Mouse (Mus musculus) stomach, postnatal 0 days (tissue): ENCODE results near the gene Atxn1.

Experiments
- CTCF ChIP-seq: IDR thresholded peaks from 2 replicates; pipeline ENCODE4 v1.5.1; 2016; ENCODE audit warnings: antibody characterized with exemption, low read depth, mild to moderate bottlenecking, moderate library complexity
- EP300 ChIP-seq: optimal IDR thresholded peaks from 2 replicates; pipeline ENCODE3; 2016; ENCODE audit warnings: antibody characterized with exemption

- no peak for TF ChIP-seq CTCF
- no peak for TF ChIP-seq EP300
These were observed 364.4 kb downstream of the Atxn1 start for GRCm38 (mm10) chr13:45600443-45600842.
